Mouse (Mus musculus) cerebellum, postnatal 14 days (tissue): ENCODE measurements at regions not wholly inside any gene's neighbourhood (a gene's known extent, or its start where the extent isn't known, plus 50 kb on each side); places are given as distances from the start of the nearest gene placed in this dataset.

Experiments
- DNase-seq, 2 experiments: peaks; one replicate each; pipeline ENCODE4 v3.0.0; 2021; ENCODE audit warnings: mixed read lengths in 2 of 2

- no peak for DNase-seq
Measured at GRCm38 (mm10) chr13:39774554-39774953, 586.7 kb downstream of the Ofcc1 start.

- peak; percentile 38 to 52 for DNase-seq
Measured at GRCm38 (mm10) chr13:39774111-39774510, 587.1 kb downstream of the Ofcc1 start.

- DNase-seq, result no peak
Measured at GRCm38 (mm10) chr13:39769228-39769627, 592.0 kb downstream of the Ofcc1 start.

GRCm38 (mm10) chr13:39766897-39767296, 594.4 kb downstream of the Ofcc1 start:
- DNase-seq, result no peak
